Mouse (Mus musculus) ES-Bruce4 (cell line): ENCODE measurements around the gene 5730480H06Rik.

Experiments used
- CTCF ChIP-seq: IDR thresholded peaks from one replicate; pipeline ENCODE4 v1.8.1; 2011; ENCODE audit warnings: low read depth, low read length
- EP300 ChIP-seq: IDR thresholded peaks from 2 replicates; pipeline ENCODE4 v1.6.1; 2011; ENCODE audit warnings: low read depth, low read length; ENCODE audit not compliant: insufficient read depth
- POLR2A ChIP-seq: IDR thresholded peaks from one replicate; pipeline ENCODE4 v1.8.1; 2011; ENCODE audit warnings: low read length; ENCODE audit not compliant: insufficient read depth

DNA sequence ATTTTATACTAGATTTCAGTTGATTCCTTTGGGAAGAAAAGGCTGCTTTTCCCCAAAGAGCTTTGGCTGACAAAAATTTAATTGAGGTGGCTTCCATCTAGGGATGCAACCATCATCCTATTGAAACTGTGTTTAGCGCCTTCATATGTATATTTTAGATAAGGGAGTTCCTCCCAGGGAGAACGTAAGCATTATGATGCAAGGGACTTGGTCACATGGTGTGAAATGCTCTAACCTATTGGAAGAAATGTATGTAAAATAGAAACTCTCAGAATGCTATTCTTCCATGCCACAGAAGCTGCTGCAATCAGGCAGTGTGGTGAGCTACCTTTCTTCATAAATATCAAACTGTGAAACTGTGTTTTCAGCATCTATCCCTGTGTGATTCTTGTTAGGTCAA, 3.1 kb downstream of the 5730480H06Rik start:
- TF ChIP-seq CTCF: no peak
- TF ChIP-seq POLR2A: no peak
- no peak for TF ChIP-seq EP300
